Mouse (Mus musculus) T-cell, adult 2 months (primary cell): Measurements from ENCODE around the gene Uts2r.

Experiments
- DNase-seq: peaks from one replicate; pipeline ENCODE4 v3.0.0; 2022; ENCODE audit warnings: low spot score

The Uts2r gene

GRCm38 (mm10) chr11:121163751-121164150, 3.7 kb downstream of the Uts2r start:
- DNase-seq = no peak

GRCm38 (mm10) chr11:121173203-121173602, 13.1 kb downstream of the Uts2r start:
- no peak for DNase-seq

GRCm38 (mm10) chr11:121174234-121174633, 14.2 kb downstream of the Uts2r start:
- DNase-seq = no peak

- DNase-seq = peak; percentile 44
Measured at GRCm38 (mm10) chr11:121176285-121177270, 16.5 kb downstream of the Uts2r start.

- DNase-seq = no peak
Measured at GRCm38 (mm10) chr11:121189681-121190080, 29.6 kb downstream of the Uts2r start.

- no peak for DNase-seq
Measured at GRCm38 (mm10) chr11:121192742-121193141, 32.7 kb downstream of the Uts2r start.

GRCm38 (mm10) chr11:121193415-121193814, 33.3 kb downstream of the Uts2r start:
- DNase-seq = no peak

- no peak for DNase-seq
Measured at GRCm38 (mm10) chr11:121198622-121199021, 38.6 kb downstream of the Uts2r start.

- no peak for DNase-seq
Measured at GRCm38 (mm10) chr11:121199851-121200250, 39.8 kb downstream of the Uts2r start.

- DNase-seq = no peak
Measured at GRCm38 (mm10) chr11:121200781-121201180, 40.7 kb downstream of the Uts2r start.

- peak; percentile 28 for DNase-seq
Measured at GRCm38 (mm10) chr11:121201436-121202198, 41.5 kb downstream of the Uts2r start.

- DNase-seq = no peak
Measured at GRCm38 (mm10) chr11:121203859-121204160, 43.7 kb downstream of the Uts2r start.

- peak; percentile 93 for DNase-seq
Measured at GRCm38 (mm10) chr11:121204161-121205006, 44.3 kb downstream of the Uts2r start, which contains the start of the genes Hexdc and Ogfod3. TSS of gene Hexdc (plus strand) at chr11:121204433. TSS of gene Ogfod3 (minus strand) at chr11:121204711.
